Mouse (Mus musculus) forebrain, embryonic 12.5 days (tissue): ENCODE data around the gene Osbpl9. TPM values are rescaled to one million over a fixed set of nuclear protein-coding genes. Genes with fewer than 3 reads are reported as not detected.
A peak's percentile ranks its signal among the peaks of the same experiment; 100 is the strongest.

ENCODE experiments used
- ATAC-seq: fragments of 200-750 bp; cut with Nextera tagmentation; 2 replicates; pipeline ENCODE4 v1.8.0; 2017; ENCODE audit warnings: moderate TSS enrichment; ENCODE audit not compliant: low FRiP score
- H3K27ac ChIP-seq: fragments of 300-500 bp; sonication (generic); 2 replicates; pipeline ENCODE4 v1.5.1; 2016; ENCODE audit warnings: mild to moderate bottlenecking
- H3K27me3 ChIP-seq: fragments of 300-500 bp; sonication (generic); 2 replicates; pipeline ENCODE4 v1.6.1; 2016; ENCODE audit warnings: mild to moderate bottlenecking
- H3K36me3 ChIP-seq: fragments of 300-500 bp; sonication (generic); replicated peaks from 2 replicates; pipeline ENCODE4 v1.6.1; 2016; ENCODE audit warnings: mild to moderate bottlenecking
- H3K4me1 ChIP-seq: fragments of 300-500 bp; sonication (generic); 2 replicates; pipeline ENCODE4 v1.6.1; 2016
- H3K4me2 ChIP-seq: fragments of 300-500 bp; sonication (generic); 2 replicates; pipeline ENCODE4 v1.6.1; 2016; ENCODE audit warnings: mild to moderate bottlenecking, moderate library complexity
- H3K4me3 ChIP-seq: fragments of 300-500 bp; sonication (generic); replicated peaks from 2 replicates; pipeline ENCODE4 v1.5.1; 2016; ENCODE audit warnings: mild to moderate bottlenecking
- H3K9ac ChIP-seq: fragments of 300-500 bp; sonication (generic); 2 replicates; pipeline ENCODE4 v1.6.1; 2016; ENCODE audit warnings: mild to moderate bottlenecking
- H3K9me3 ChIP-seq: fragments of 300-500 bp; sonication (generic); 2 replicates; pipeline ENCODE4 v1.6.1; 2016
- WGBS: fragments of 180-500 bp; shearing (Covaris S2); methylation state at CpG from one replicate; pipeline ENCODE4 v1.1.7; 2016; 5-methylcytosine and 5-hydroxymethylcytosine counted together
- polyA plus RNA-seq: library from polyadenylated mRNA; unstranded; fragments of >200 nt; fragmentation: Nextera tagmentation; extraction: Ambion mirVana; gene quantifications from 2 replicates; pipeline ENCODE4 v1.2.1, GENCODE M21; 2016

Osbpl9 gene
- polyA plus RNA-seq, 1 experiment from 2014 or later, result 74.6 TPM

DNA sequence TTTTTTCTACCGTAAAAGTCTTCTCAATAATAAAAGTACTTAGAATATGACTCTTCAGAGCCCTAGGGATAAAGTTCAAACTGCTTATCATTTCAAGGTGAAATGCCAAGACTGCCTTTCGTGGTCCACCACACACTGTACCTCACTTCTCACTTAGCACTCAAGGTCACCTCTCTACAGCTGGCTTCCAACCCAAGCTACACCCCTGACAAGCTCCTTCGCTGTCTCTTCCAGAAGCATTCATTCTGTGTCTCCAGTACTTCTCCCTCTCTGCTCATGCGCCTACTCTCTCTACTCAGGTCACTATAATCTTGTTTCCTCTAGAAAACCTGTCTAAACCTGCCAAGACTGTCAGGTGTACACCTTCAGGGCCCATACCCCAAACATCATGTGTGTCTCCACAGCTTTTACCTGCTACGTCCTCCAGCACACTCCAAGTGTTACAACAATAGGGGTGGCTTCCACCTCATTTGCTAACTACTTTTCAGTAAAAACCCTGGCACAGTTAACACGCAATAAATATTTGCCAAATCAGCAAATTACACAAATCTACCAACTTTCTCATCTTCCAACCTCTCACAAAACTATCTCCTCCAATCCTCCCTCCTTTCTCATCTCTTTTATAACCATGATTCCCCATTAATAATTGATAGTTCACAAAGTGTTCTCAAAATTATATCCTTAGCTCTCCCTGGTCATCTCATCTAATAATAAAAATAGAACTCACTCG lies 6.0 kb downstream of the Osbpl9 start:
- Histone ChIP-seq H3K27me3 (no peaks in the 10 kb centered on the region), H3K4me1 (peaks cover 21% of the 10 kb centered on the region), H3K4me2 (no peak overlapping the region), H3K27ac (no peak overlapping the region), H3K4me3 (no peak overlapping the region), H3K9ac (no peak overlapping the region), H3K9me3 (no peaks in the 10 kb centered on the region), H3K36me3 (no peaks in the 10 kb centered on the region)
- WGBS, result 92% methylated on average over 7 of the region's 7 CpGs
- ATAC-seq, result no peak

DNA sequence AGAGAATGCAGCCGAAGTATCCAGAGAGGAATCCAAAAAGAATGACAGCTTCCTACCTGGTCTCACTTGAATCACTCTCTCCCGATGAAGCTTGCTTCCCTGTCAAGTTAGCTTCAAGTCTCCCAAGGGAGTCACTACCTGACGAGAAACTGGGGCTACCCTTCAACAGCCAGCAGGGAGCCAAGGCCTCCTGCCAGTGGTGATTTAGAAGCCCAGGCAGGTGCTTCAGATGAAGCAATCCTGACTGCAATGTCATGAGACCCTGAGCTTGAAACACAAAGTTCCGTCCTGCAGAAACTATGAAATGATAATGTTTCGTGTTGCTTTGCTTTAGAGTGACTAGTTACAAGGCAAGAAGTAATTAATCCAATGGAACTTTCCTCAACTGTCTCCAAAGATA lies 8.2 kb downstream of the Osbpl9 start:
- Histone ChIP-seq H3K4me1 (peaks cover 9% of the 10 kb centered on the region), H3K4me3 (no peak overlapping the region), H3K4me2 (no peak overlapping the region), H3K27me3 (no peaks in the 10 kb centered on the region), H3K9me3 (no peaks in the 10 kb centered on the region), H3K27ac (no peak overlapping the region), H3K36me3 (no peaks in the 10 kb centered on the region), H3K9ac (no peak overlapping the region)
- 84% methylated on average over 5 of the region's 5 CpGs for WGBS
- ATAC-seq, result no peak

DNA sequence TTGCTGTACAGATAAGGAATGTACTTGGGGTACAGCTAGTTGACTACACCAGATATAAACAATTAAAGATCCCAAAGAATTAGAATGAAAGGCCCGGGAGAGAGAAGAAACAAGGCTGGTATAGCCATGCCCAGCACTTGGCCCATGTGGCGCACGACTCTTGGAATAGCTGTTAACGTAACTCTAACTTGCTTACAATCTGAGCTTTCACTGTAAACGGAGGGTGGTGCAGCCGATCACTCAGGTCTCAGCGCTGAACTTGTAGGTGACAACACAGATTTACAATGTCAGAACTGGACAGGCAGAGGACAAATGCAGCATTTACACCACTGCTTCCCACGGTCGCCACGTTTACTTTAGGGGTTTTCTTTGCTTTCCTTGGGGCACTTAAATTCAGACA lies 10.5 kb downstream of the Osbpl9 start:
- peak overlapping the region; percentile 10; the same call in 1 of the 2 replicates for H3K27ac ChIP-seq
- H3K27me3 ChIP-seq, result no peaks in the 10 kb centered on the region
- WGBS, result 76% methylated on average over 10 of the region's 10 CpGs
- H3K9ac ChIP-seq, result no peak overlapping the region
- no peaks in the 10 kb centered on the region for H3K36me3 ChIP-seq
- no peaks in the 10 kb centered on the region for H3K9me3 ChIP-seq
- H3K4me2 ChIP-seq, result no peak overlapping the region
- ATAC-seq, result no peak
- H3K4me1 ChIP-seq, result peaks cover 9% of the 10 kb centered on the region
- H3K4me3 ChIP-seq, result no peak overlapping the region

DNA sequence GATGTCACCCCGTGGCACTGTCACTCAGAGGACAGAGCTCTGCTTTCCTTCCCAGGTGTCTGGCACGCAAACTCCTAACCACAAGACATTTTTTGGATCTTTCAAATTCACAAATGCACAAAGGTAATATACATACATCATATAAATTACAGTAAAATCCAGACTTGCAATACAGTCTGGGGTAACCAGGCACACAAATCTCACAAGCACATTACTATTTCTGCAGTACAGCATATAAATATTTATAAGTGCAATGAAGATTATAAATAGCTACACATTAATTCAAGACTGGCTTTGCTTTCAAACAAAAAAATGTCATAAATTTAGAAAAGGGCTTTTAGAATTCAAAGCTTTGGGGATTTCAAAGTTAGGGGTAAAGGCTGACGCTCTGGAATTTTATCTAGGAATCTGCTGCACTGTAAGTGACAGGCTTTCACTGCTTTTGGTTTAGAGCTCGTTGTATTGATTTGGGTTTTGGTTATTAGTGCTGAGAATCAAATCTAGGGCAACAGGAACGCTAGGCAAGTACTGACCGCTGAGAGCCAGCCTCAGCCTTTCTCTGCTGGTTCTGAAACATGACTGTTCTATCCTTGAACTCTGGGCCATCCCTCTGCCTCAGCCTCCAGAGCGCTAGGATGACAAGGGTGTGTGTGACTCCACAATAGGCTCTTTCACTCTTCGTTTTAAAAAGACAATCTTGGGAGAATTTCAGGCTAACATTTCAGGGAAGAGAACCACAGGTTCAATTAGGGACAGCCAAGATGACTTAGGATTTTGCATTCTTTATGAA lies 16.3 kb downstream of the Osbpl9 start:
- no peaks in the 10 kb centered on the region for H3K36me3 ChIP-seq
- no peak overlapping the region for H3K9ac ChIP-seq
- no peak overlapping the region for H3K4me3 ChIP-seq
- ATAC-seq, result no peak
- no peaks in the 10 kb centered on the region for H3K27me3 ChIP-seq
- no peak overlapping the region for H3K4me2 ChIP-seq
- no peaks in the 10 kb centered on the region for H3K4me1 ChIP-seq
- WGBS, result 88% methylated on average over 8 of the region's 8 CpGs
- no peaks in the 10 kb centered on the region for H3K9me3 ChIP-seq
- no peak overlapping the region for H3K27ac ChIP-seq

DNA sequence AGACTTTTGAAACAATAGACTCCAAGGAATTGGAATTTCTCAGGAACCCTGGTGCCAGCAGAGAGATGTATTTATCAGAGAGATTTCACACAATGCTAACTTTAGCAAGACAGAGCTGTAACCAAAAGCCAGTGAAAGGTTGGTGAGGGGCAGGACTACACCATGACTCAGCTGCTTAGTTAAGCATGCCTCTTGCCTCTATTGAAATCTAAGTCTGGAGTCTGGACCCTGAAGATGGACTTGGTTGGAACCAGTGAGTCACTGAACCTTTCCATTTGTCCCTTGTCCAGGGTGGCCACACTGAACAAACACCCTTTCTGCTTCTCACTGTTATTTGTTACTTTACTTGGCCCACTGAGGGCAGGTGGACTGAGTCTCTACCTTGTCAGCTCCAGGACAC lies 26.4 kb downstream of the Osbpl9 start:
- H3K4me1 ChIP-seq, result peaks cover 13% of the 10 kb centered on the region
- H3K4me2 ChIP-seq, result no peak overlapping the region
- no peak overlapping the region for H3K9ac ChIP-seq
- no peaks in the 10 kb centered on the region for H3K36me3 ChIP-seq
- no peak overlapping the region for H3K4me3 ChIP-seq
- no peak overlapping the region for H3K27ac ChIP-seq
- no peaks in the 10 kb centered on the region for H3K27me3 ChIP-seq
- no peaks in the 10 kb centered on the region for H3K9me3 ChIP-seq
- no peak for ATAC-seq

DNA sequence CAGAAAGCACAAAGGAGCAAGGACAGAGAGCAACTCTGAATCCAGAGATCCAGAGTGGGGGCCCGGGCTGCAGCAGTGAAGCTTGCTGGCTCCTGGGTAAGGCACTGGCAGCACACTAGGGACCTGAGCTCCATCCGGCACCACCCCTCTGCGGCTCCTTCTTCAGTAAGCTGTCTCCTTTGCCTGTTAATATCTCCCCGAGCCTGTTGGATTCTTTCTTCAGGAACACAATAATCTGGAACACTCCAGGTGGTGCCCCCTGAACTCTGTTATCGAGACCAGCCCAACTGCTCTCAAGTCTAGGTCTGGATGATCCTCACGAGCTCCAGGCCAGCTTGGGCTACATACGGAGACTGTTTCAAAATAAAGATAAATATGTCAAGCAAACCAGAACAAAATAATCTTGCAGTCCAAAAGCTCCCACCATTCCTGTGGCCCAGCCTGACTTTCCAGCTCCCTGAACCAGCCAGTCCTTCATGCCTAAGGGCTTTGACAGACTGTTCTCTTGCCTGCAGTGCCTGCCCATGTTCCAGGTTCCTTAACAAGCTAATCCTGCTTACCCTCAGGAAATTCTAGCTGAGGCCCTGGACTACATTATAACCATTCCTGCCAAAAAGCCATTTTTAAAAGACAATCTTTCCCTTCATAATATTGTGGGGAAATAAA lies 28.2 kb downstream of the Osbpl9 start:
- peak overlapping the region; percentile 66 for H3K27ac ChIP-seq

DNA sequence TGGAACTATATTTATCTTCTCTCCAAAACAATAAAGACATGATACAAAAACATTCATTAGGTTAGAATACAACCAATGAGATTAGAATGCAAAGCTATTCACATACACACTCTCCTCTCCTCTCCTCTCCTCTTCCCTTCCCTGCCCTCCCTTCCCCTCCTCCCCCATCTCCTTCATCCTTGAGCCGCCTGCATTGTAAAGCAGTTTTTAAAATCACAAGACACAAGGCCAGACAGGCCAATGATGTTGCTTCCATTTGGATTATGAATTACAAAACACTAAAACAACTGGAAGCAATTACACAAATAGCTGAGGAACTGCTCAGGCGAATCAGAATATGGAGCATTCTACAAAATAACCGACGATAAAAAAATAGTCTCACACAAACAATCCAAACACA lies 28.7 kb downstream of the Osbpl9 start:
- no peak overlapping the region for H3K4me2 ChIP-seq
- WGBS, result 52% methylated on average over 4 of the region's 4 CpGs
- peaks cover 13% of the 10 kb centered on the region for H3K4me1 ChIP-seq
- no peak overlapping the region for H3K4me3 ChIP-seq
- H3K9me3 ChIP-seq, result no peaks in the 10 kb centered on the region
- H3K27me3 ChIP-seq, result no peaks in the 10 kb centered on the region
- no peaks in the 10 kb centered on the region for H3K36me3 ChIP-seq
- no peak overlapping the region for H3K9ac ChIP-seq
- ATAC-seq, result peak; percentile 64; the same call in 1 of the 2 replicates
- peak overlapping the region; percentile 66 for H3K27ac ChIP-seq

More for the DNA sequence above, 28.2 kb downstream of the Osbpl9 start:
- Histone ChIP-seq H3K9ac (no peak overlapping the region), H3K9me3 (no peaks in the 10 kb centered on the region), H3K4me3 (no peak overlapping the region), H3K27me3 (no peaks in the 10 kb centered on the region), H3K36me3 (no peaks in the 10 kb centered on the region), H3K4me2 (no peak overlapping the region), H3K4me1 (peaks cover 13% of the 10 kb centered on the region)
- ATAC-seq, result peak; percentile 67; the same call in 1 of the 2 replicates
- 42% methylated on average over 7 of the region's 7 CpGs for WGBS

DNA sequence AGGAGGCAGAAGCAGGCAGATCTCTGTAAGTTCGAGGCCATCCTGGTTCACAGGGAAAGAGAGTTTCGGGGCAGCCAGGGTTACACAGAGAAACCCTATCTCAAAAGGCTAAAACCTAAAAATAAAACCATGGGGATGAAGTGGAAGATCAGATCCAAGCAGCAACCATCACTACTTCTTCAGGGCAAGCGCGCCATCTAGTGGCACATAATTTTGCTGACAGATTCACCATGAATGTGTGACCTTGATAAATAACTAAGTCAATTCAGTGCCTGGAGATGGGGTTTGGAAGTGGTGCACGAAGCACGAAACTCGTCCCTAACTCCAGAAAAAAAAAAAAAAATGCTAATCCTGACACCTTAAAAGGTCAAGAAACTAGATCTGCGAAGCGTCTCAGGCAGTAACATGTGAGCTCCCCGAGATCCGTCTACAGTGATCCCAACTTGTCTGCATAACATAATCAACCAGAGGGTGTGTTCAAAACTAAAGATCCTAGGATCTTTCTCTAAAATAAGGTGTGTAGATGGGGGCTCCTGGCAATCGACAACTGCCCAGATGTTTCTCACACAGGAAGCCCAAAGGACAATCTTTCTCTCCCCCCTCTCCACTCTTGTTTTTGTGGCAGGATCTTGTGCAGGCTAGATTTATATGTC lies 36.4 kb downstream of the Osbpl9 start:
- Histone ChIP-seq H3K9ac (no peak overlapping the region), H3K4me2 (no peak overlapping the region), H3K4me3 (no peak overlapping the region), H3K4me1 (no peaks in the 10 kb centered on the region), H3K27me3 (no peaks in the 10 kb centered on the region), H3K36me3 (no peaks in the 10 kb centered on the region), H3K9me3 (no peaks in the 10 kb centered on the region), H3K27ac (no peak overlapping the region)
- ATAC-seq, result no peak
- 38% methylated on average over 12 of the region's 12 CpGs for WGBS

DNA sequence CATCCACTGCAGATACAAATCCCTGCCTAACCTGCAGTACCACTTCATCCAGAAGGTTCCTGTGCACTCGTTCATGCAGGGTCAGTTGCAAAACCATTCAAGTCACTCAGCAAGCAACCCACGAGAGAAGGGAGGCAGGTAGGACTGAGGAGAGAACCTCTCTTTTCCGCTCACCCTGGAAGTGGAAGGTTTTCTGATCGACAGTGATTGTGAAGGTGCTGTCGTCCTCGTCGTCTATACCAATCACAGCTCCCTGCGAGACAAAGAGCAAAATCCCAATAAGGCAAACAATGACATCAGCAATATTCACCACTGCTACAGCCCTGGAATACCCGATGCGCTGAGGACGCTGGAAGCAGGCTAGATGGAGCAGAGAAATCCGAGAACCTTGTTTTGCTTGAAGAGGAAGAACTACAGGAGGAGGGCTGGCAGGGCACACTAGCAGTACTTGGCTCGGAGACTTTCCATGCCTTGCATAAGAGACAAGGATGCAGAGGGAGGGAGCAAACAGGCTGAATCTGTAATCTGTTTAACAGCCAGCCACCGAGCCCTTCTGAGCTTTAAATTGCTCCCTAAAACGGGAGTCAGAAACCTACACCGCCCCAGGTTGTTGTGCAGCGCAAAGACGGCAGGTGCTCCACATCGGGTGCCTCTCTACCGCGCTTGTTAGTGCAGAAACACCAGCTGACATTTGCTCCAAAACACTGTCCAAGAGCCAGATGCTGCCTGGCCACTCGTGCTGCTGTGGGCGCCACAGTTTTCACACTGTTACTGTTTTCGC lies 45.4 kb downstream of the Osbpl9 start:
- no peaks in the 10 kb centered on the region for H3K36me3 ChIP-seq
- H3K9ac ChIP-seq, result peak overlapping the region; percentile 38; the same call in 1 of the 2 replicates
- H3K4me3 ChIP-seq, result peak overlapping the region; percentile 4; the same call in 1 of the 2 replicates
- peak overlapping the region; percentile 41 for H3K4me2 ChIP-seq
- no peaks in the 10 kb centered on the region for H3K27me3 ChIP-seq
- peak; percentile 60 for ATAC-seq
- H3K4me1 ChIP-seq, result peaks cover 16% of the 10 kb centered on the region
- H3K27ac ChIP-seq, result peak overlapping the region; percentile 47
- 34% methylated on average over 24 of the region's 24 CpGs for WGBS
- H3K9me3 ChIP-seq, result no peaks in the 10 kb centered on the region

DNA sequence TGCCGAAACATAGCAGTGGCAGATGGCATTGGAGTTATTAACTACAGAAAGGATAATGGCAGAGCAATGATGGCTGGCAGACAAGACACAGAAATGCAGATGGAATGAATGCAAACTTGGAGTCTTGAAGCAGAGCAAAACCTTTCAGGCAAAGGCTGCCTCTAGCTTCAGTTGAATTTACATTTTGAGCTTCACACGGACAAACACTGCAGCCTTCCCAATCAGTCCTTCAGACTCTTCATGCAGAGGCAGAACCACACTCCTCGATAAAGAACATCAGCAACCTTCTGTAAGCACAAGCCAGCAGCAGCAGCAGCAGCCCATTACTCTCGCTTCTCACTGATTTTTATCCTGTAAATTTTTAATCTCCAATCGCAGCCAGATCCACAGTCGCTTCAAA lies 46.0 kb downstream of the Osbpl9 start:
- Histone ChIP-seq H3K4me3 (peak overlapping the region; percentile 5; the same call in 1 of the 2 replicates), H3K36me3 (no peaks in the 10 kb centered on the region), H3K27ac (peak overlapping the region; percentile 47), H3K27me3 (no peaks in the 10 kb centered on the region), H3K4me2 (peak overlapping the region; percentile 41), H3K4me1 (peaks cover 16% of the 10 kb centered on the region), H3K9ac (0 out of 2 replicates have a peak overlapping the region, but pooled peaks have one; percentile 38), H3K9me3 (no peaks in the 10 kb centered on the region)
- no peak for ATAC-seq
- WGBS, result 77% methylated on average over 6 of the region's 6 CpGs

DNA sequence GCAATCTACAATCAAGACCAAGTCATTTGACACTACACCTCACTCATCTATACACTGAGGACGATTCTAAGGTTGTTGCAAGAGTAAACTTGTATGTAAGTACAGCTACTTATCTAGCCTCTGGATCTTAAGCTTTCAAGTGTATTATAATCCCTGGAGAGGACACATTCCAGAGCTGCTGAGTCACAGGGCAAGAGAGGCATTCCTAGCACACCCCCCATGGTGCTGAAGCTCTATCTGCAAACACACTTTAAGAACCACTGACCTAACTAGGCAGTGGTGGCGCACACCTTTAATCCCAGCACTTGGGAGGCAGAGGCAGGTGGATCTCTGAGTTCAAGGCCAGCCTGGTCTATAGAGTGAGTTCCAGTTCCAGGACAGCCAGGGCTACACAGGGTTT lies 51.9 kb downstream of the Osbpl9 start:
- Histone ChIP-seq H3K4me1 (no peaks in the 10 kb centered on the region; the same call in 1 of the 2 replicates), H3K4me2 (no peak overlapping the region), H3K27ac (no peak overlapping the region), H3K4me3 (no peak overlapping the region), H3K27me3 (no peaks in the 10 kb centered on the region), H3K36me3 (no peaks in the 10 kb centered on the region), H3K9me3 (no peaks in the 10 kb centered on the region), H3K9ac (no peak overlapping the region)
- WGBS, result 74% methylated on average over 2 of the region's 2 CpGs
- ATAC-seq, result no peak
